15 mouse cellular contexts compared by ENCODE assay signal in genomic region chr2:132876991-132877390, GRCm38 (mm10). TPM values are rescaled to one million over a fixed set of nuclear protein-coding genes. Genes with fewer than 3 reads are reported as not detected.
"Had no signal": no experiment of that assay in that cellular context is flagged by ENCODE, and none has a peak within 500 bp of the region (broad histone marks: within the 10 kb centered on the region; RNA-seq: fewer than 3 reads in every experiment).

No protein-coding gene starts in this region.

- H3K4me3 ChIP-seq: limb, embryonic 15.5 days; midbrain, embryonic 12.5 days; neural tube, embryonic 13.5 days; stomach, embryonic 15.5 days had no signal

- H3K27ac ChIP-seq: limb, embryonic 15.5 days; liver, embryonic 14.5 days; midbrain, embryonic 12.5 days; neural tube, embryonic 13.5 days; stomach, embryonic 15.5 days had no signal

- H3K4me2 ChIP-seq: limb, embryonic 15.5 days; midbrain, embryonic 12.5 days; neural tube, embryonic 13.5 days; stomach, embryonic 15.5 days had no signal

- H3K9me3 ChIP-seq: limb, embryonic 15.5 days; midbrain, embryonic 12.5 days; neural tube, embryonic 13.5 days; stomach, embryonic 15.5 days had no signal

- H3K9ac ChIP-seq: limb, embryonic 15.5 days; liver, embryonic 14.5 days; midbrain, embryonic 12.5 days; neural tube, embryonic 13.5 days; stomach, embryonic 15.5 days had no signal

- DNase-seq: layer of hippocampus, adult 9-11 months; layer of hippocampus, postnatal 36 days; lung, adult 18-20 months; right cerebral cortex, postnatal 14 days; thymus, adult 2 months; thymus, postnatal 25 days had no signal

- H3K36me3 ChIP-seq: limb, embryonic 15.5 days; midbrain, embryonic 12.5 days; neural tube, embryonic 13.5 days; stomach, embryonic 15.5 days had no signal

- ATAC-seq: inflammation-experienced regulatory T-cells, adult 6 months; intestine, postnatal 0 days; midbrain, embryonic 16.5 days had no signal

RNA-seq across cellular contexts. Expression of gene Lrrn4, which starts 3.7 kb away (rescaled TPM):
- total RNA-seq: megakaryocyte-erythroid progenitor cell, adult 5-6 weeks had no signal
